ENCODE assay signal across 11 mouse cellular contexts in the genomic region with DNA sequence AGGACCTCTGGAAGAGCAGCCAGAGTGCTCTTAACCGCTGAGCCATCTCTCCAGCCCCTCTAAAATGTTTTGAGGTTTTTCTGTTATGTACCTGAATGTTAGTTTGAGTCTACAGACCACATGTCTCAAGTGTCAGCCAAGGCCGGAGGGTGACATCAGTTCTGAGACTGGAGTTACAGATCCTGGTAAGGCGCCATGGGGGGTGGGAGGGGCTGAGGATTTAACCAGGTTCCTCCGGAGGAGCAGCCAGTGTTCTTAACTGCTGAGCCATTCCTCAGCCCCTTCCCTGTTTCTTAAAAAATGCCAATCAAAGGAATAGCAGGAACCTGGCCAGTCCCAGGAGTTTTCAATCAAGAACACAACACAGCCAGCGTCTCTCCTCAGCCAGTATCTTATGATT. TPM values are rescaled to one million over a fixed set of nuclear protein-coding genes. Genes with fewer than 3 reads are reported as not detected.
A peak's percentile ranks its signal among the peaks of the same experiment; 100 is the strongest.
DNase-seq lines count a peak whose midpoint lies in the region; ATAC-seq and TF ChIP-seq lines count a peak whose summit lies in the region.
"Had no signal": no experiment of that assay in that cellular context is flagged by ENCODE, and none has a peak within 500 bp of the region (broad histone marks: within the 10 kb centered on the region; RNA-seq: fewer than 3 reads in every experiment).

No protein-coding gene starts in this region.

- no peak overlapping the region for H3K4me3 ChIP-seq in intestine, embryonic 14.5 days (ENCODE audit: low read depth, low read length)
- no peak overlapping the region for H3K4me3 ChIP-seq in intestine, embryonic 16.5 days (ENCODE audit: low read length)
- peak overlapping the region; percentile 6 for H3K4me3 ChIP-seq in testis, adult 2 months (ENCODE audit: control insufficient read depth, low read depth, low read length)
- no peak overlapping the region for H3K4me3 ChIP-seq in intestine, embryonic 15.5 days (replicated peaks)

- peak overlapping the region; percentile 85; the same call in 1 of the 2 replicates for H3K4me2 ChIP-seq in intestine, embryonic 14.5 days (ENCODE audit: low read length)
- no peak overlapping the region for H3K4me2 ChIP-seq in intestine, embryonic 16.5 days (ENCODE audit: low read depth, low read length)
- H3K4me2 ChIP-seq in intestine, embryonic 15.5 days (replicated peaks) = 0 out of 2 replicates have a peak overlapping the region, but pooled peaks have one; percentile 79

- 53% methylated on average over 5 of the region's 5 CpGs for WGBS in intestine, embryonic 14.5 days
- whole genome bisulfite sequencing in intestine, embryonic 16.5 days = 55% methylated on average over 5 of the region's 5 CpGs
- WGBS in intestine, embryonic 15.5 days = 56% methylated on average over 5 of the region's 5 CpGs

- no peak for ATAC-seq in intestine, embryonic 14.5 days (replicated peaks; ENCODE audit: low FRiP score, low TSS enrichment, low read depth)
- ATAC-seq in intestine, embryonic 16.5 days = no peak
- no peak for ATAC-seq in intestine, embryonic 15.5 days

- H3K9ac ChIP-seq in intestine, embryonic 14.5 days (ENCODE audit: low read length) = no peak overlapping the region
- H3K9ac ChIP-seq in intestine, embryonic 16.5 days (ENCODE audit: low read depth, low read length) = no peak overlapping the region
- H3K9ac ChIP-seq in intestine, embryonic 15.5 days = no peak overlapping the region

- DNase-seq in intestine, embryonic 14.5 days (ENCODE audit: low spot score) = no peak
- no peak for DNase-seq in testis, postnatal 10 days (ENCODE audit: low spot score)
- DNase-seq in layer of hippocampus, adult 9-10 months (ENCODE audit: low spot score) = no peak
- DNase-seq in right cerebral cortex, adult 18-20 months = no peak
- no peak for DNase-seq in thymus, postnatal 4 days
- DNase-seq: adrenal gland, postnatal 14 days; cerebellum, adult 8-10 months; kidney, postnatal 14 days had no signal

- no peak for TF ChIP-seq CTCF in testis, adult 2 months (IDR thresholded peaks at IDR 0.05; ENCODE audit: control insufficient read depth, insufficient read depth, insufficient replicate concordance, low read depth, low read length)

- H3K27me3 ChIP-seq in intestine, embryonic 14.5 days (replicated peaks; ENCODE audit: control insufficient read depth, insufficient read depth, low read length) = no peaks in the 10 kb centered on the region
- no peaks in the 10 kb centered on the region for H3K27me3 ChIP-seq in intestine, embryonic 16.5 days (replicated peaks; ENCODE audit: control insufficient read depth, insufficient read depth, low read length)
- H3K27me3 ChIP-seq in testis, adult 2 months (ENCODE audit: control insufficient read depth, insufficient read depth, low read length) = no peaks in the 10 kb centered on the region
- H3K27me3 ChIP-seq in intestine, embryonic 15.5 days (replicated peaks) = no peaks in the 10 kb centered on the region

- H3K9me3 ChIP-seq in intestine, embryonic 14.5 days (ENCODE audit: control insufficient read depth, low read length) = no peaks in the 10 kb centered on the region
- no peaks in the 10 kb centered on the region for H3K9me3 ChIP-seq in intestine, embryonic 16.5 days (ENCODE audit: control insufficient read depth, low read length)
- no peaks in the 10 kb centered on the region for H3K9me3 ChIP-seq in intestine, embryonic 15.5 days

- H3K27ac ChIP-seq in intestine, embryonic 14.5 days (ENCODE audit: low read depth) = no peak overlapping the region
- H3K27ac ChIP-seq in intestine, embryonic 16.5 days (ENCODE audit: low read length) = no peak overlapping the region
- H3K27ac ChIP-seq in testis, adult 2 months (ENCODE audit: control insufficient read depth, insufficient read depth, low read depth, low read length) = no peak overlapping the region
- no peak overlapping the region for H3K27ac ChIP-seq in intestine, embryonic 15.5 days

- peaks cover 17% of the 10 kb centered on the region for H3K4me1 ChIP-seq in intestine, embryonic 14.5 days (replicated peaks; ENCODE audit: control insufficient read depth, insufficient read depth, low read length)
- peaks cover 21% of the 10 kb centered on the region for H3K4me1 ChIP-seq in intestine, embryonic 16.5 days (ENCODE audit: control insufficient read depth, insufficient read depth, low read length)
- H3K4me1 ChIP-seq in testis, adult 2 months (ENCODE audit: control insufficient read depth, insufficient read depth, low read length) = peaks cover 6% of the 10 kb centered on the region
- H3K4me1 ChIP-seq in intestine, embryonic 15.5 days (replicated peaks) = peaks cover 21% of the 10 kb centered on the region; the same call in 1 of the 2 replicates

- H3K36me3 ChIP-seq in intestine, embryonic 14.5 days (ENCODE audit: control insufficient read depth, insufficient read depth, low read length) = 0 out of 2 replicates have a peak, but pooled peaks cover 5% of the 10 kb centered on the region
- H3K36me3 ChIP-seq in intestine, embryonic 16.5 days (ENCODE audit: control insufficient read depth, insufficient read depth, low read length) = no peaks in the 10 kb centered on the region
- no peaks in the 10 kb centered on the region for H3K36me3 ChIP-seq in testis, adult 2 months (ENCODE audit: control insufficient read depth, insufficient read depth, low read length)
- no peaks in the 10 kb centered on the region for H3K36me3 ChIP-seq in intestine, embryonic 15.5 days

- TF ChIP-seq POLR2A in testis, adult 2 months (IDR thresholded peaks at IDR 0.05; ENCODE audit: control insufficient read depth, low read depth, low read length) = no peak

RNA-seq across cellular contexts. Expression of a gene that starts 1.4 kb away (rescaled TPM):
- 16.3 and 19.5 TPM in 2 replicates for polyA plus RNA-seq in intestine, embryonic 14.5 days (2014; fragmentation: Nextera tagmentation; extraction: Ambion mirVana)
- polyA plus RNA-seq in intestine, embryonic 16.5 days (2015; fragmentation: Nextera tagmentation; extraction: Ambion mirVana) = 4.4 and 5.1 TPM in 2 replicates
- polyA plus RNA-seq in testis, adult 2 months (2012; rRNA removed) = 14.9 and 15.4 TPM in 2 replicates
- 16.3 and 16.5 TPM in 2 replicates for polyA plus RNA-seq in intestine, embryonic 15.5 days (2015; fragmentation: Nextera tagmentation; extraction: Ambion mirVana)
